Comparison of ENCODE assay signal across 8 mouse cellular contexts in the genomic region with DNA sequence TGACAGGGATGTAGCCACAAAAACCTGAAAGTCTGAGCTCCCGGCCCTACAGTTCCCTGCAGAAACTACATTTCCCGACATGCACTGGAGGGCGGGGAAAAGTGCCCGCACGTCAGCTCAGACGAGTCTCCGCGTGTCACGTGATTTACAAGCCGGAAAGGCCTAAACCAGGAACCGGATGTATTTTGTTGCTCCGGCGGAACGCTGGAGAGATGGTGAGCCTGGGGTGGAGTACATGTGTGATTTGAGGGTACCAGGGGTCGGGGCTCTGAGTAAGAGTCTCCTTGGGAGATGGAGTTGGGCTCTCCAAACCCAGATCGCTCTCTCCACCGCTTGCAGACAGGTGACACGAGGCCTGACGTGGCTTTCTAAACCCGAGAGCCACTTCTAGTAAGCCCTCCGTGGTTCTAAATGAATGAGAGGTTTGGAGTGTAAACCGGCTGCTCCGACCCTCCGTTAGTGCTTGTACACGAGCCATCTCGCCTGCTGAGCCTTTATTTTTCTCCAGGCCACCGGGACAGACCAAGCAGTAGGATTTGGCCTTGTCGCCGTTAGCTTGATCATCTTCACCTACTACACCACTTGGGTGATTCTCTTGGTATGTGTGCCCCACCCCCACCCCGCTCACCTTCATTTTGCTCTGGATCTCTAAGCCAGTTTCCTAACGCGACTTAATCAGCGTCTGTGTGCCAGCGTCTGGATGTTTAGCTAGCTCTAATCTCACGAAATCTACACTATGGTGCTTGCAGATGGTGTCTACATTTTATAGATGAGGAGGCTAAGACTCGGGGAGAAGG. TPM values are rescaled to one million over a fixed set of nuclear protein-coding genes. Genes with fewer than 3 reads are reported as not detected.
DNase-seq lines count a peak whose midpoint lies in the region; ATAC-seq lines count a peak whose summit lies in the region.

A gene (plus strand): TSS at position 161 of the 797 bp plus-strand sequence.

- H3K9me3 ChIP-seq in lung, embryonic 16.5 days (ENCODE audit: control insufficient read depth, low read length), result no peaks in the 10 kb centered on the region

- peak within 1 kb of the TSS; percentile 81 for H3K9ac ChIP-seq in lung, embryonic 16.5 days (ENCODE audit: low read length)

- H3K27ac ChIP-seq in lung, embryonic 16.5 days (ENCODE audit: low read length), result peak within 1 kb of the TSS; percentile 19

- DNase-seq in MEL-GATA-1-ER (ENCODE audit: extremely low read depth, low read depth), result peak; percentile 90
- DNase-seq in cerebellum, adult 8-10 months, result peak; percentile 88
- peak; percentile 90 for DNase-seq in forelimb bud, embryonic 11.5 days (ENCODE audit: low read depth, low spot score)
- DNase-seq in layer of hippocampus, adult 9-10 months (ENCODE audit: low spot score), result peak; percentile 84
- DNase-seq in ovary, postnatal 10 days (ENCODE audit: low spot score), result peak; percentile 70
- DNase-seq in thymus, postnatal 10 days (ENCODE audit: low spot score in 2 of 2), result peak; percentile 87 to 88

- peak within 1 kb of the TSS; percentile 75 for H3K4me3 ChIP-seq in lung, embryonic 16.5 days (ENCODE audit: low read length)

- ATAC-seq in hematopoietic stem cell, adult 5-6 weeks (replicated peaks in 1 of 2; ENCODE audit: insufficient read depth in 1 of 2, low FRiP score in 2 of 2, low TSS enrichment in 1 of 2, low read depth in 1 of 2, poor library complexity in 2 of 2, severe bottlenecking in 2 of 2), result peak; percentile 85 to 91
- ATAC-seq in lung, embryonic 16.5 days (ENCODE audit: low read depth), result peak; percentile 82

- under 1% methylated on average over 36 of the region's 36 CpGs for WGBS in lung, embryonic 16.5 days

- peak within 1 kb of the TSS; percentile 78 for H3K4me2 ChIP-seq in lung, embryonic 16.5 days (ENCODE audit: low read depth, low read length)

- peaks cover 18% of the 10 kb centered on the region for H3K4me1 ChIP-seq in lung, embryonic 16.5 days (replicated peaks; ENCODE audit: control insufficient read depth, insufficient read depth, low read length)

- H3K36me3 ChIP-seq in lung, embryonic 16.5 days (ENCODE audit: control insufficient read depth, insufficient read depth, low read length), result peaks cover 17% of the 10 kb centered on the region

- H3K27me3 ChIP-seq in lung, embryonic 16.5 days (ENCODE audit: control insufficient read depth, insufficient read depth, low read depth, low read length), result peaks cover 7% of the 10 kb centered on the region

RNA-seq across cellular contexts. Expression of the gene that starts here (rescaled TPM):
- total RNA-seq in hematopoietic stem cell, adult 5-6 weeks (2017), result 35.6 and 43.0 TPM in 2 replicates
- polyA plus RNA-seq in lung, embryonic 16.5 days (2015; fragmentation: Nextera tagmentation; extraction: Ambion mirVana), result 106 and 109 TPM in 2 replicates

Comparison
In these comparisons a context has a peak if more than half of its experiments do, and no peak if none do; other contexts are left out.
1. Peak in every context shown above with its lines: DNase-seq, ATAC-seq, H3K4me3 ChIP-seq and H3K27ac ChIP-seq.